Mouse (Mus musculus) liver, embryonic 11.5 days (tissue): Measurements from ENCODE around the gene Arfrp1. TPM values are rescaled to one million over a fixed set of nuclear protein-coding genes. Genes with fewer than 3 reads are reported as not detected.

Experiments used
- ATAC-seq: fragments of 200-750 bp; cut with Nextera tagmentation; replicated peaks from 2 replicates; pipeline ENCODE4 v1.8.0; 2017; ENCODE audit warnings: moderate number of reproducible peaks, mild to moderate bottlenecking, moderate TSS enrichment, moderate library complexity; ENCODE audit not compliant: low FRiP score
- DNase-seq: peaks from one replicate; pipeline ENCODE4 v3.0.0-alpha.2; 2017; ENCODE audit warnings: low spot score
- H3K27ac ChIP-seq: fragments of 300-500 bp; sonication (generic); 2 replicates; pipeline ENCODE4 v1.5.1; 2014; ENCODE audit warnings: mild to moderate bottlenecking, low read depth, low read length, control low read depth
- H3K27me3 ChIP-seq: fragments of 300-500 bp; sonication (generic); replicated peaks from 2 replicates; pipeline ENCODE4 v1.6.1; 2014; ENCODE audit warnings: low read length, mixed read lengths; ENCODE audit not compliant: control insufficient read depth, insufficient read depth
- H3K36me3 ChIP-seq: fragments of 300-500 bp; sonication (generic); 2 replicates; pipeline ENCODE4 v1.6.1; 2014; ENCODE audit warnings: mild to moderate bottlenecking, low read length, moderate library complexity, mixed read lengths; ENCODE audit not compliant: control insufficient read depth, insufficient read depth
- H3K4me1 ChIP-seq: fragments of 300-500 bp; sonication (generic); replicated peaks from 2 replicates; pipeline ENCODE4 v1.6.1; 2014; ENCODE audit warnings: low read length, mixed read lengths; ENCODE audit not compliant: control insufficient read depth, insufficient read depth
- H3K4me2 ChIP-seq: fragments of 300-500 bp; sonication (generic); 2 replicates; pipeline ENCODE4 v1.6.1; 2014; ENCODE audit warnings: mild to moderate bottlenecking, control low read depth, moderate library complexity
- H3K4me3 ChIP-seq: fragments of 300-500 bp; sonication (generic); 2 replicates; pipeline ENCODE4 v1.5.1; 2014; ENCODE audit warnings: low read depth, low read length, control low read depth
- H3K9ac ChIP-seq: fragments of 300-500 bp; sonication (generic); 2 replicates; pipeline ENCODE4 v1.6.1; 2014; ENCODE audit warnings: low read depth, low read length, control low read depth
- H3K9me3 ChIP-seq: fragments of 300-500 bp; sonication (generic); 2 replicates; pipeline ENCODE4 v1.6.1; 2016; ENCODE audit warnings: low read length, inconsistent platforms, mixed read lengths; ENCODE audit not compliant: control insufficient read depth
- WGBS: fragments of 180-500 bp; shearing (Covaris S2); extraction: QIAGEN DNeasy Blood & Tissue Kit; methylation state at CpG from one replicate; pipeline ENCODE4 v1.1.7; 2014; 5-methylcytosine and 5-hydroxymethylcytosine counted together
- polyA plus RNA-seq: library from polyadenylated mRNA; unstranded; fragments of >200 nt; fragmentation: Nextera tagmentation; extraction: Ambion mirVana; gene quantifications from 2 replicates; pipeline ENCODE4 v1.2.1, GENCODE M21; 2014

The Arfrp1 gene
- polyA plus RNA-seq, 1 experiment from 2014 or later: 48.9 TPM

DNA sequence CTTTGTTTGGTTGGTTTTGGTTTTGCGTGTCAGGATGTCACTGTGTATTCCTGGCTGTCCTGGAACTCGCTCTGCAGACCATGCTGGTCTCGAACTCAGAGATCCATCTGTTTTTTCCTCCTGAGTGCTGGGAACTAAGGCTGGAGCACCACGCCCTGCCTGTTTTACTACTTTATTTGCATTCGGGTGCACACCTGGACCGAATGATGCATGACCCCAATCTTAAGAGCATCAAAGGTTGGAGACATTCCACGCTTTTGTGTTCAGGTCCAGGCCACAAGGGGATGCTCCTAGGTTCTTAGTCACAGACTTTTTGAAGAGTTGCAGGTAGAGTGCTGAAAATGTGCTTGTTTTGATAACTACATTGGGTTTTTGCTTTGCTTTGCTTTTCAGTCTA lies 45.1 kb downstream of the Arfrp1 start:
- ATAC-seq: peak; percentile 12; the same call in 1 of the 2 replicates
- H3K36me3 ChIP-seq: peaks cover 18% of the 10 kb centered on the region
- H3K27me3 ChIP-seq: peaks cover 12% of the 10 kb centered on the region
- peak overlapping the region; percentile 80; the same call in 1 of the 2 replicates for H3K27ac ChIP-seq
- H3K9ac ChIP-seq: peak overlapping the region; percentile 77
- H3K4me3 ChIP-seq: peak overlapping the region; percentile 65
- H3K9me3 ChIP-seq: no peaks in the 10 kb centered on the region
- 10% methylated on average over 7 of the region's 7 CpGs for WGBS
- DNase-seq: no peak
- peaks cover 9% of the 10 kb centered on the region for H3K4me1 ChIP-seq
- peak overlapping the region; percentile 90 for H3K4me2 ChIP-seq

DNA sequence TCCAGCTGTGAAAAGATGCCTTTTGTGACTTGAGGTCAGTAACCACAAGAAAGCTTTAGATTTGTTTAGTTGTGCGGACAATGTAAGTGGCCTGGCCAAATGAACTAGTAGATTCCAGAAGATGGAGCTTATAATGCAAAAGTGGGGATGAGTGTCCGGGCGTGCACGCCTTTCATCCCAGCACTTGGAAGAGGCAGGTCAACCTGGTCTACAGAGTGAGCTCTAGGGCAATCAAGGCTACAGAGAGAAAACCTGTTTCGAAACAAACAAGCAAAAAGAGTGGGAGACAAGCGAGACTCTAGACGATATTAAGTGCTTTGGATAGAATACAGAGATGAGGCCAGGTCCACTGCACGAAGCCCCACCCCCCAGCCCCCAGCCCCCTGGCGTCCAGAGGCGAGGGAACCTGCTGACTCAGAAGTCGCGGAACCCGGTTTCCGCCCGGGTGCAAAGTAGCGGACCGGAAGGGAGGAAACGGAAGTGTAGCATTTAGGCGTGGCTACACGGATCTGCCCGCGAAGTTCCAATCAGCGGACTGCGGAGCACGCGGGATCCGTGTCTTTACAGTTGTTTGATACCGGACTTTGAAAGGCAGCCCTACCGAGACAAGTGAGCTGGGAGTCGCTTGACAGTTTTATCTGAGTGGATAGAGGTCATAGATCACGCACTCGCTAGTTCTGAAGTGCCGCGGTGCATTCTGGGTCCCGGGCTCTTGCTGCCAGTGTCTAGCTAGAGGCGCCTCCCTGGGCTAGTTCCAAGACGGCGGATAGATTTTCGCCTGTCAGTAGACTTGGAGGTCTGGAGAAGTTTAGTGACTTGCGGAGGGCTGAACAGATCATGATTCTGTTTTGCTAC lies 45.7 kb downstream of the Arfrp1 start, which contains the start of gene Rtel1:
Gene Rtel1, plus strand, starts transcription at position 492 of the 855 bp plus-strand sequence.
- H3K9me3 ChIP-seq: no peaks in the 10 kb centered on the region
- DNase-seq: peak; percentile 88
- WGBS: 6% methylated on average over 40 of the region's 40 CpGs

DNA sequence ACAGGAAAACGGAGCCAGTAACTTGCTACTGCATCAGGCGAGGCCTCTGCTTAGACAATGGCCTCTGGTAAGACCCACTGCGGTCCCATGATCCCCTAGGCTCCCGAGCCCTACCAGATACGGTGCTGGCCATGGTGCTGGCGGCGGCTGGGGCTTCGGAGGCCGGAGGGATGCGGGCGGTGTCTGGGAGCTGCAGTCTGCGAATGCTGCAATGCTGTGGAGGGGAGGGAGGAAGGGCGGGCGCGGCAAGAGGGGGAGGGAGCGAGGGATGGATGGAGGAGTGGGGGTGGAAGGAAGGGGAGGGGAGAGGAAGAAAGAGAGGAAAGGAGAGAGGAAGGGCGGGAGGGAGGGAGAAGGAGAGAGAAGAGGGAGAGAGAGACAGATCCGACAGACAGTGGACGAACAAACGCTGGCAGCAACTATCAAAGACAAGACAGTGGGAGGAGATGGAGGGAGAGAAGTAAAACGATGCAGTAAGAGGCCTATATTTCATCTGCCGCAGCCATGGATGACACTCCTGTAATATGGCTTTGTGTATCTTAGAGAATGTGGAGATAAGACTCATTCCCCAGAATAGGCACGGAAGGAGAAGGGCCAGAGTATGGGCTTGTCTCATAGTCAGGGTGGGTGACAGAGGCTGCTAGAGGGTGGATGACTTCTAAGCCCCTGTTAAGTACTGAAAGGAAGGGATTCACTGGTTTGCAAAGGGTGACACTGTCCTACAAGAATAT lies 51.0 kb downstream of the Arfrp1 start, which contains the start of gene Stmn3:
Gene Stmn3, minus strand, starts transcription at position 421 of the 731 bp plus-strand sequence.
- WGBS: 6% methylated on average over 21 of the region's 23 CpGs
- Histone ChIP-seq H3K36me3 (no peaks in the 10 kb centered on the region), H3K4me1 (no peaks in the 10 kb centered on the region), H3K27ac (no peak within 1 kb of the TSS), H3K9me3 (no peaks in the 10 kb centered on the region), H3K4me2 (peak within 1 kb of the TSS; percentile 45), H3K4me3 (no peak within 1 kb of the TSS), H3K9ac (no peak within 1 kb of the TSS), H3K27me3 (peaks cover 46% of the 10 kb centered on the region)
- peak; percentile 80 for DNase-seq
- ATAC-seq: peak; percentile 39; the same call in 1 of the 2 replicates

More for the DNA sequence above, 45.7 kb downstream of the Arfrp1 start, which contains the start of gene Rtel1:
- Histone ChIP-seq H3K4me3 (peak within 1 kb of the TSS; percentile 65), H3K9ac (peak within 1 kb of the TSS; percentile 77), H3K27ac (peak within 1 kb of the TSS; percentile 80), H3K27me3 (peaks cover 18% of the 10 kb centered on the region), H3K4me2 (peak within 1 kb of the TSS; percentile 90), H3K36me3 (peaks cover 14% of the 10 kb centered on the region), H3K4me1 (peaks cover 9% of the 10 kb centered on the region)
- peak; percentile 94 for ATAC-seq

DNA sequence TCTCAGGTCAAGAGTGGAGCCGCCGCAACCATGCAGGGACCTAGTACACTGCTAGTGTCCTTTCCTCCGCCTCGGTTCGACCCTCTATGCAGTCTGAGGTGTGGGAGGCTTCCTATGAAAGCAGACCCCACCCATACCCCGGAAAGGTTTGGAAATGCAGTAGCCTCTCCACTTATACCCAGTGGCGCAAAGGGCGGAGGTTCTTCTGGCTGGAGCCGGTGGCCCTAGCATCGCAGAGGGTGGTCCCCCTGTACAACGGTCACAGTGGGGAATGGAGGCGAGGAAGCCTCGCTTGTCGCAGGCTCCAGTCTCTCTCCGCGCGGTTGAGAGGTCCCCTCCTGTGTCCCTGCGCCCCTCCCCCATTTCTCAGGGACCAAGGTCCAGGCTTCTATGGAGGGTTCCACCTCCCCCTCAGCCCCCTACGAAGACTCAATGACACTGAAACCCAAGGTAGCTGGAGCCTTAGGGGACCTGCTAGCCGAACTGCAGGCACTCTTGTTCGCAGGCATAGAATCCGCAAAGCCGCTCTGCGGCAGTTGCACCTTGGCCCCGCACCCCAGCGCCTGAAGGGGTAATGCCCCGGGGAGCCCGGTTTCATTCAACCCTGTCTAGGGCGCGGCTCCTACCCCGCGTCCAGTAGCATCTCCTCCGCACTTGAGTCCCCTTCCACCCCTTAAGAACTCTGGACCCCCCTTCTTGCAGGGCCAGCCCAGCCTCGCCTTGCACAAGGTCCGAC lies 51.7 kb downstream of the Arfrp1 start:
- ATAC-seq (no peak), DNase-seq (no peak)
- Histone ChIP-seq H3K36me3 (no peaks in the 10 kb centered on the region), H3K9ac (no peak overlapping the region), H3K4me3 (no peak overlapping the region), H3K9me3 (no peaks in the 10 kb centered on the region), H3K4me2 (peak overlapping the region; percentile 45), H3K27me3 (peaks cover 48% of the 10 kb centered on the region), H3K4me1 (no peaks in the 10 kb centered on the region), H3K27ac (no peak overlapping the region)
- 5% methylated on average over 35 of the region's 35 CpGs for WGBS

DNA sequence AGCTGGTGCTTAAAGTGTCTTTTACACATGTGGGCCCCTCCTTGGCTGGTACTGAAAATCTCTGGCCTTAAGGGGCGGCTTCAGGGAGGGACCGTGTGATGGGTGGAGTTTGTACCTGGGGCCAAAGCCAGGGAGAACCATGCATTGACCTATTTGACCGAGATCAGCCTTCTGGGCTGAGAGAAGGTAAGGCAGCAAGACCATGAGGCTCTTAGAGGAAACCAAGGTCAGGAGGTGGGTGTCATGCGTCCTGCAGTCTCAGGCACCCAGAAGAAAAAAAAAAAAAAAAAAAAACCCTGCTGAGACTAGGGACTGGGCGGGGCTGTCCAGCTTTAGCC lies 52.2 kb downstream of the Arfrp1 start:
- DNase-seq (no peak), ATAC-seq (no peak)
- peaks cover 51% of the 10 kb centered on the region for H3K27me3 ChIP-seq
- H3K9ac ChIP-seq: no peak overlapping the region
- WGBS: 9% methylated on average over 5 of the region's 5 CpGs
- no peaks in the 10 kb centered on the region for H3K36me3 ChIP-seq
- H3K9me3 ChIP-seq: no peaks in the 10 kb centered on the region
- no peaks in the 10 kb centered on the region for H3K4me1 ChIP-seq
- no peak overlapping the region for H3K4me2 ChIP-seq
- no peak overlapping the region for H3K4me3 ChIP-seq
- no peak overlapping the region for H3K27ac ChIP-seq

DNA sequence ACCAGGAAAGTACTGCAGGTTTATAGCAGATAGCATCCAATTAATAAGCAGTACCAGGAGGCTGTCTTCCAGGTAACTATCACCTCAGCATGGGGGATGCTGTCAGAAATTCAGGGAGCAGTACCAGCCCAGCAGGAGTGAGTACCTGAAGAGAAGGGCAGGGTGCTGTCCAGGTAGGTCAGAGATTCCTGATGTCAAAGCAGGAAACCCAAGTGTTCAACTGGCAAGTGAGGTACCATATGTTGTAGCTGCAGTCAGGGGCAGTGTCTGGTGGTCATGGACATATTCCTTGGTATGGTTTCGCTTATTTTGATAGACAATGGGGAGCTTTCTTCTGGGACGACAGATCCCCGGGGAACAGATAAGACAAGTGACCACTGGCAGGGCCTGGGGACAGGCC lies 52.8 kb downstream of the Arfrp1 start:
- peaks cover 56% of the 10 kb centered on the region for H3K27me3 ChIP-seq
- H3K4me3 ChIP-seq: no peak overlapping the region
- H3K4me1 ChIP-seq: no peaks in the 10 kb centered on the region
- H3K9ac ChIP-seq: no peak overlapping the region
- WGBS: 62% methylated on average over 3 of the region's 3 CpGs
- no peak overlapping the region for H3K4me2 ChIP-seq
- ATAC-seq (no peak), DNase-seq (no peak)
- no peak overlapping the region for H3K27ac ChIP-seq
- no peaks in the 10 kb centered on the region for H3K9me3 ChIP-seq
- no peaks in the 10 kb centered on the region for H3K36me3 ChIP-seq

Other genes with a start within 250 kb of the Arfrp1 start
- gene Kcnq2, start 230.1 kb downstream of the Arfrp1 start, polyA plus RNA-seq: 0.15 and 0.18 TPM in 2 replicates
- gene Eef1a2, start 208.4 kb downstream of the Arfrp1 start, polyA plus RNA-seq: not detected in 2 replicates
- 172 and 179 TPM in 2 replicates for gene Ppdpf, start 178.2 kb downstream of the Arfrp1 start, polyA plus RNA-seq
- not detected in 2 replicates for gene Ptk6, start 162.6 kb downstream of the Arfrp1 start, polyA plus RNA-seq
- gene Srms, start 152.2 kb downstream of the Arfrp1 start, polyA plus RNA-seq: 0.23 TPM in 1 of 2 replicates, not detected in the other
- 0.34 TPM in 1 of 2 replicates, not detected in the other for gene Fndc11, start 145.4 kb downstream of the Arfrp1 start, polyA plus RNA-seq
- gene Helz2, start 123.4 kb downstream of the Arfrp1 start, polyA plus RNA-seq: 2.4 and 2.6 TPM in 2 replicates
- gene Gmeb2, start 77.4 kb downstream of the Arfrp1 start, polyA plus RNA-seq: 14.7 and 16.4 TPM in 2 replicates
- 0.59 and 0.74 TPM in 2 replicates for gene Stmn3, start 50.9 kb downstream of the Arfrp1 start, polyA plus RNA-seq
- gene Rtel1, start 45.7 kb downstream of the Arfrp1 start, polyA plus RNA-seq: 58.8 and 66.4 TPM in 2 replicates
- 29.5 and 35.1 TPM in 2 replicates for gene Zgpat, start 476 bp downstream of the Arfrp1 start, polyA plus RNA-seq
- 17.0 and 20.2 TPM in 2 replicates for gene Lime1, start 14.7 kb upstream of the Arfrp1 start, polyA plus RNA-seq
- 25.2 and 26.9 TPM in 2 replicates for gene Zbtb46, start 94.0 kb upstream of the Arfrp1 start, polyA plus RNA-seq
- 0.13 TPM in 1 of 2 replicates, not detected in the other for gene Abhd16b, start 127.8 kb upstream of the Arfrp1 start, polyA plus RNA-seq
- 149 and 156 TPM in 2 replicates for gene Tpd52l2, start 131.7 kb upstream of the Arfrp1 start, polyA plus RNA-seq
- 61.1 and 65.6 TPM in 2 replicates for gene Dnajc5, start 155.1 kb upstream of the Arfrp1 start, polyA plus RNA-seq
- 44.5 and 51.2 TPM in 2 replicates for gene Uckl1, start 219.5 kb upstream of the Arfrp1 start, polyA plus RNA-seq
- 63.0 and 68.5 TPM in 2 replicates for gene Prpf6, start 226.5 kb upstream of the Arfrp1 start, polyA plus RNA-seq
- 31.2 and 33.9 TPM in 2 replicates for gene Zfp512b, start 227.4 kb upstream of the Arfrp1 start, polyA plus RNA-seq
- gene Samd10, start 233.8 kb upstream of the Arfrp1 start, polyA plus RNA-seq: 6.2 and 6.8 TPM in 2 replicates